Mouse (Mus musculus): ENCODE data around the gene Aox3.

DNA sequence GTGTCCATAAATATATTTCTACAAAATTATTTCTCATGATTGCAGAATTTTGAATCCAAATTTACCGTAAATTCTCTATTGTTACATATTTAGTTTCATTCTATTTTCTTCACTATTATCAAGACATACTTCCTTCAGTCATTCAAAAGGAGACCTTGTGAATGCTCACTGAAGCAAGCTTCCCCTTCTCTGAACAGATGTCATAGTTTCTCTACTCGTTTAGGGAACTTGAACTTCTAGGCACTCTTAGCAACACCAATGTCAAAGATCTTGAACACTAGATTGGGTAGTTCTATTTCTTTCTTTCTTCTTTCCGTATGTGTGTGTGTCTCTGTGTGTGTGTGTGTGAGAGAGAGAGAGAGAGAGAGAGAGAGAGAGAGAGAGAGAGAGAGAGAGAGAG lies 131.6 kb downstream of the Aox3 start:
- TF ChIP-seq CTCF (IDR thresholded peaks at IDR 0.05; ENCODE audit: borderline replicate concordance, insufficient read depth, low read length): no peak
- TF ChIP-seq POLR2A (IDR thresholded peaks at IDR 0.05; ENCODE audit: low read depth, low read length): no peak

All from embryonic fibroblast, embryonic 13.5 days (primary cell).